Mouse (Mus musculus) CD8-positive naive resting alpha-beta T cell, adult 57 days (primary cell): ENCODE measurements around the gene Gm21936. TPM values are rescaled to one million over a fixed set of nuclear protein-coding genes. Genes with fewer than 3 reads are reported as not detected.

Experiments used
- total RNA-seq: library from RNA; stranded (reverse); gene quantifications from one replicate; pipeline ENCODE4 v1.2.4, GENCODE M21; 2023

The Gm21936 gene
- total RNA-seq: not detected

DNA sequence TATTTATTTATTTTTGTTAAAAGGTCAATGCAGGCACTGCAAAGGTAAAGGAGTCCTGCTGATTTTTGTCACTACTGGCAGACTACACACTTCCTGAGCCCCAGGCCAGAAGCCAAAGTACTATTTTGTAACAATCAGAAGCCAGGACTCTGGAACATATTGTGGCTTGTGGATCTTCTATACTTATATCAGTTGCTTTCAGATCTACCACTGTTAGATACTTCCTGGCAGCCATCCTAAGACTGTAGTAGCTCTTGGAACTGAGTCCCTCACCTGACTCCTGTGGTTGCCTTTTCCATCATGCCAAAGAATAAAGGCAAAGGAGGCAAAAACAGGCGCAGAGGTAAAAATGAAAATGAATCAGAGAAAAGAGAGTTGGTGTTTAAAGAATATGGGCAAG lies at the start of gene Gm21936:
Gm21936 (plus strand) TSS at position 301 of the 400 bp plus-strand sequence.

DNA sequence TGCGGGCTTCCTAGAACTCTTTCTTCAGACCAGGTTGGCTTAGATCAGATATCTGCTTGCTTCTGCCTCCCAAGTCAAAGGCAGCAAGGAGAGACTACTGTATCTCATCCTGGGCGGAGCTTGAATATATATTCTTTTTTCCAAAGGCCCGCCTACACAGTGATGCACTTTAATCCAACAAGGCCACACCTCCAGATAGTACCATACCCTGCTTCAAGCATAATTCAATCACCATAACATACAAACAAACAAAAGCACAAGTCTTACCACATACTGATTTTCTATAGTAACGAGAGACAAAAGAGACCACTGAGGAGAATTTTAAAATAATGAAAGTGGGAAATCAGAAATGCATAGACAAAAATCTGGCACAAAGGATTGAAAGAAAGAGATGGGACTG lies 19.7 kb upstream of the Gm21936 start, which contains the start of gene Gm21319:
Gm21319 (minus strand) TSS at position 101 of the 400 bp plus-strand sequence.

GRCm38 (mm10) chr12:87816277-87816676 lies 21.0 kb downstream of the Gm21936 start, which contains the start of gene BB287469:
Gene BB287469, plus strand, starts transcription at chr12:87816577.

GRCm38 (mm10) chr12:87842239-87842638 lies 46.9 kb downstream of the Gm21936 start, which contains the start of gene Gm2001:
Gene Gm2001, minus strand, starts transcription at chr12:87842339.

Other genes with a start within 250 kb of the Gm21936 start
- not detected for gene Oog1, start 192.8 kb upstream of the Gm21936 start, total RNA-seq
- gene Gm4027, start 176.6 kb upstream of the Gm21936 start, total RNA-seq: not detected
- not detected for gene Gm16381, start 150.9 kb upstream of the Gm21936 start, total RNA-seq
- gene Gm21319, start 19.8 kb upstream of the Gm21936 start, total RNA-seq: not detected
- gene BB287469, start 21.1 kb downstream of the Gm21936 start, total RNA-seq: not detected
- not detected for gene Gm2001, start 46.8 kb downstream of the Gm21936 start, total RNA-seq
- not detected for gene Gm2016, start 78.6 kb downstream of the Gm21936 start, total RNA-seq
- gene Gm2022, start 99.9 kb downstream of the Gm21936 start, total RNA-seq: not detected
- gene Gm2035, start 124.3 kb downstream of the Gm21936 start, total RNA-seq: not detected
- not detected for gene Gm2042, start 158.6 kb downstream of the Gm21936 start, total RNA-seq
- not detected for gene Gm2075, start 216.3 kb downstream of the Gm21936 start, total RNA-seq
- not detected for gene Gm6803, start 223.3 kb downstream of the Gm21936 start, total RNA-seq
- gene Gm2056, start 231.5 kb downstream of the Gm21936 start, total RNA-seq: not detected